Mouse (Mus musculus) liver, adult 2 months (tissue): ENCODE results near the gene Als2cr12.

Experiments
- CTCF ChIP-seq: fragments of 200-500 bp; IDR thresholded peaks from 2 replicates; pipeline ENCODE4 v1.5.1; 2011; ENCODE audit warnings: low read depth, low read length, control low read depth
- POLR2A ChIP-seq: fragments of 200-500 bp; IDR thresholded peaks from 2 replicates; pipeline ENCODE4 v1.6.1; 2011; ENCODE audit warnings: low read length, control low read depth; ENCODE audit not compliant: insufficient read depth; ENCODE audit errors: extremely low read depth

GRCm38 (mm10) chr1:58613786-58614185 lies 82.0 kb downstream of the Als2cr12 start:
- no peak for TF ChIP-seq CTCF
- no peak for TF ChIP-seq POLR2A
